Mouse (Mus musculus) ES-CJ7 (cell line): ENCODE data around the gene Chit1.

ENCODE experiments used
- DNase-seq: peaks from one replicate; pipeline ENCODE4 v3.0.0; 2011; ENCODE audit warnings: low read depth, low spot score

Gene Chit1

DNA sequence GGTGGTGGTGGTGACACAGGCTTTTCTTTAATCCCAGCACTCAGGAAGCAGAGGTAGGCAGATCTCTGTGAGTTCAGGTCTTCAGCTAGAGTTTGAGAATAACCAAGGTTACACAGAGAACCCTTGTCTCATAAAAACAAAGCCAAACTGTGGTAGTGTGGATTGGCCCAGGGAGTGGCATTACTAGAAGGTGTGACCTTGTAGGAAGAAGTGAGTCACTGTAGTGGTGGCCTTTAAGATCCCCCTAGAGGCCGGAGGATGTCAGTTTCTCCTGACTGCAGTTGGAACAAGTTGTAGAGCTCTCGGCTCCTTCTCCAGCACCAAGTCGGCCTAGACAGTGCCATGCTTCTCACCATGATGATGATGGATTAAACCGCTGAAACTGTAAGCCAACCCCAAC is at the start of gene Chit1:
Gene Chit1 (plus strand): TSS at position 264 of the 400 bp plus-strand sequence.
- peak; percentile 84 for DNase-seq

DNA sequence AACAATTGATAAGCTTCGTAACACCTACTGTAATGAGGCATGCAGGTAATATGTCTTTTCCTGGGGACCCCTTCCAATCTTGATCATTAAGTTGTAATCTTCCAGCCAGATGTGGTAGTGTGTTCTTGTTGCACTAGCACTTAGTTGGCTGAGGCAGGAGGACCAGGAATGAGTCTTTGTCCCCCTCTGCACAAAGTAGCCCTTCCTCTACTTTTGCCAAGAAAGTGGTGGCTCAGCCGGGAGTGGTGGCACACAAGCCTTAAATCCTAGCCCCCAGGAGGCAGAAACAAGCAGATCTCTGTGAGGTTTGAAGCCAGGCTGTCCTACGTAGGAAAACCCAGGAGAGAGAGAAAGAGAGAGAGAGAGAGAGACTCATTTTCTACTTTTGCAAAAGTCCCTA is 49.1 kb upstream of the Chit1 start:
- no peak for DNase-seq

- DNase-seq = no peak
Observed at GRCm38 (mm10) chr1:134062411-134063085, 48.5 kb upstream of the Chit1 start.

DNA sequence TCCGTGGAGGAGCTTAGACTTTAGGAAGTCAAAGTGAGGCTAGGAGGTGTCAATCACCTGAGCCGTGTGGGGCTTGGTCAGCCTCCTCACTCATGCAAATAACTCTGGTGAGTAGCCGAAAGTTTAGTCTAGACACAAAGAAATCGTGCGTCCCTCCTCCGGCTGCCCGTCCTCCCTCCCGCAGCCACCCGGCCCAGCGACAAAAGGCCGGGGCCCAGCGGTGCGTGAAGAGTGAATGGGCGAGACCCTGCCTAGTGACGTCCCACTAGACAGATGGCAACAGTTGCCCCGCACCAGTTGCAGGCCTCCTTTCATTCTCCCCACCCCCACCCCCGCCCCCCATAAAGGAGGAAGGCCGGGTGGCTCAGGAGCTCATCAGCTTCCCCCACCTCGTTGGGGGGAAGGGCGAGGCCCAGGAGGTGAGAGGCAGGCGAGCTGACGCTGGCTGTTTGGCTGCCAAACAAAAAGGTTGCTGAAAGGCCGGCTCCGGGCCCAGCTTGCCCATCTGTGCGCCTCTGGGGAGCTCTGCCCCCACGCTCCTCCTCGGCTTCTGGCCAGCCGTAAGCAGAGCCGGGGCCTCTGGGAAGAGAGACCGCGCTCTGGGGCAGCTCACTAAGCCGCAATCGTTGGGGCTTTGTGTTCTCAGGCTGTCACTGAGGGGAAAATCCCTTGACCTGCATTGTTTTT is 47.8 kb upstream of the Chit1 start:
- peak; percentile 88 for DNase-seq

DNA sequence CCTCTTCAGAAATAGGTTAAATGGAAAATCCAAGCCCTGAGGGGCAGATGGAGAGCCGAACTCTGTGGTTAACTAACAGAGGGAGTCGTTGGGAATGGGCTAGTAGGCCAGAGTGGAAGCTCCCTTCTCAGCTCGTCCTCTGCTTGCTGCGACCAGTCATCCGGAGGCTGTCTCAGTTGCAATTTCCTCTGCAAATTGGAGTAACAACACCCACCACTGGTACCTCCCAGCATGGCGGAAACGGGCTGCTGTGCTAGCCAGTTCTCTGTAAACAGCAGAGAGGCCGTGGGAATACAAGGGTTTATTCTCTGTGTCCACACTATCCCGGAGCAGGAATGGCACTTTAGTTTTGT is 47.3 kb upstream of the Chit1 start:
- no peak for DNase-seq

- DNase-seq = no peak
Observed at GRCm38 (mm10) chr1:134064296-134064831, 46.7 kb upstream of the Chit1 start.

GRCm38 (mm10) chr1:134065241-134065809 is 45.7 kb upstream of the Chit1 start:
- DNase-seq = no peak

GRCm38 (mm10) chr1:134066554-134066953 is 44.5 kb upstream of the Chit1 start:
- no peak for DNase-seq

GRCm38 (mm10) chr1:134067143-134067619 is 43.9 kb upstream of the Chit1 start:
- no peak for DNase-seq

- no peak for DNase-seq
Observed at GRCm38 (mm10) chr1:134070099-134070669, 40.9 kb upstream of the Chit1 start.

GRCm38 (mm10) chr1:134071411-134072018 is 39.5 kb upstream of the Chit1 start:
- DNase-seq = no peak

DNA sequence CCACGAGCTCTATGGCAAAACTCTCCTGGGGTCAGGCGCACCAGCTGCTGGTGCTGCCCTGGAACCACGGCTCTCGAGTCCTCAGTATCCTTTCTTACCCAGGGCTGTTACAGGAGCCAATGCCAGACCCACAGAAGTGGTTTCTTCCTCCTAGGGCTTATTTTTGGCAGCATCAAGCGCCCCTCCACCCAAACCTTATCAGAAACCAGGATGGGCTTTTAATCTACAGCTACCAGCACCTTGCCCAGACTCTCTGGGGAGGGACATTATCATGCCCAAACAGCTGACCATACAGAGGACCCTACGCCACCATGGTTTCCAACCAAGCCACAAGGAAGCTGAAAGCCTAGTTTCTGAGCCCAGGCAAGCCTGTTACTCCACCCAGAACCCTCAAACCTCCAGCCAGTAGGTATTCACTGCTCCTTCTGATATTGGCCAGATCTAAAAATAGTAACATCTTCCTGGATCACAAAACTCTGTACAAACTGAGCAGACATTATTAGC is 37.9 kb upstream of the Chit1 start:
- no peak for DNase-seq

- DNase-seq = no peak
Observed at GRCm38 (mm10) chr1:134073658-134074057, 37.4 kb upstream of the Chit1 start.

- DNase-seq = no peak
Observed at GRCm38 (mm10) chr1:134074184-134074583, 36.9 kb upstream of the Chit1 start.

- no peak for DNase-seq
Observed at GRCm38 (mm10) chr1:134074606-134075005, 36.4 kb upstream of the Chit1 start.

DNA sequence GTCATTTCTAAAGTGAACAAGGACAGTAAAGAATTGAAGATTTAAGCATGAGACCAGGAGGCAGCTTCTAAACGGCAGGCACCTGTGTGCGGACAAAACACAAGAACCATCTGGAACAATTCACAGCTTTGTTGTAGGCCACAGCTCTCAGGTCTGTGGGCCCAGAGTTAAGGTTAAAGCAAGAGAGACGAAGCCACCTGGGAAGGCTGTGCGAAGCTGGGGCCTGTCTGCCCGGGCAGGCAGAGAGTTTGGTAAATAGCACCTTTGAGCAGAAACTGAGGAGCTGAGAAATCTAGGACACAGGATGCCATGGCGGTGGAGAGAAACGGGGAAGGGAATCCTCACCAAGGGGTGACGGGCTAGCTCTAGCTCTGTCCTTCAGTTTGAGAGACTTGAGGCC is 35.5 kb upstream of the Chit1 start:
- no peak for DNase-seq

DNA sequence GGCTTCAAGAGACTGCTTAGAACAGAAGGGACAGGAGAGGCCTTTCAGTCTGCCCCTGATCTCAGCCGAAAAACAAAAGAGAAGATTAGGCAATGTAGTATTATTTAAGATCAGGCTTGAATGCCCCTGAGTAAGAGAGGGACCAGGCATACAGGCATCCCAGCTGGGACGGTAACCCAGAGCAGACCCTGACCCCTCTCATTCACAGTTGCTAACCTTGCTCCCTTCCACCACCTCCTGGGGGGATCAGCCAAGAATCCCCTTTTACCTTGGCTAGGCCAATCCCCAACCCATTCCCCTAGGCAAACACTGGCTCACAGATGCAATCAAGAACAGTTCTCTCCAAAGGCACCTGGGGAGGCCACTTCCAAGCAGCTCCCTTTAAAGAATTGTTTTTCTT is 34.3 kb upstream of the Chit1 start:
- DNase-seq = no peak

DNA sequence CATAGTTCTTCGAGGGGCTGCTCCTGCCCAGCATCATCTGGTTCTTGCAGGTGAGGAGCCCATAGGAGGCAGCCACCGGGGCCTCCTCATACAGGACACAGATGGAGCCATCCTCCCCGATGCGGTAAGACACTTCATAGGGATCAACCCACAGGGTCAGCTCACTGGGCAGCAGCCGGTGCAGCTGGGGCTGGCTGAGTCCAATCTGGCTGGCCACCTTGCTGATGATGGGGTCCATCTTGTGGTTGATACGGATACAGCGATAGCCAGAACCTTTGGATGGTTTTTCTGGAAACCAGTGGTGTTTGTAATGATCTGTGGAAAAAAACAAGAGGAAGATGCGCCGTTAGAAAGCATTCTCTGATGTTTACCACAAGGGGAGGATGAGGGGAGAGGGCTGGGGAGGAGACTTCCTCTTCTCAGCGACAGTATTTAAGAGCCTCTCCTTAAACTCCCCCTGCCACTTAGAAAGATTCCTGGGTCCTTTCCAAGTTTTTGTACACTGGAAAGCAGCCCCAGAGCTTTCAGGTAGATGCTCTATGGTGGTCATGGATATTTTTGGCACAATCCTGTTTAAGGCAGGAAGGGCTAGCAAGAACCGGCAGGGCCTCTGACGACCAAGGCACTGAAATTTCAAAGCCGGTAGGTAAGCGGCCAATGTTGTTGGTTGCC is 33.5 kb upstream of the Chit1 start:
- DNase-seq = no peak

DNA sequence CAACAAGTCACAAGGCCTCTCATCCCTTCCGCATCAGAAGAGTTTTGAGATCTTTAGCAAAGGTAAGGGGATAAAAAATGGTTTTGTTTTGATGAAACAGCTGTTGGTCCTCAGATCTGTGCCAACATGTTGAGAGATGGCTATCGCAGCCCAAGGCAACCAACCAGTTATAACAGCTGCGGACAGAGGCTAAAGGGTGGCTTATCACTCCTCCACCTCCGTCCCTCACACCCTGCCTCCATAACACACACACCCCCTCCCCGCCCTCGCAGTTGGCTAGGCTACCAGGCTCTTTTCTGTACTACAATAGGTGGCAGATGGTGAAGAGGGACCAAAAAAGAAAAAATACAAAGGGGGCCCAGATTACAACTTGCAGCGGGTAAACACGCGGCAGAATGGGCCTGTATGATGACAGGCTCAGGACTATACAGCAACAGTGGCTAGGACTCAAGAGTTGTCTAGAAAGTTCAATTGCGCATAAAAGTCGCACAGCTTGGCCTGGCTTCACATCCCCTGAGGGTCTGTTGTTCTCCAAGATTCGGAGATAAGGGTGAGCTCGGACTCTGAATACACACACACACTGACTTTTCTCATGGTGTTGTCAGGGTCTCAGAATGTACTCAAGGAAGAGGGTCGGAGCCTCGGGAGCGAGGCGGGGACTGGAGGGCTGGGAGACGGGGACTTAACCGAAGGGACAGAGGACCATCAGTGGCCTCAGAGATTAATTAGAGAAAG is 32.8 kb upstream of the Chit1 start:
- no peak for DNase-seq

DNA sequence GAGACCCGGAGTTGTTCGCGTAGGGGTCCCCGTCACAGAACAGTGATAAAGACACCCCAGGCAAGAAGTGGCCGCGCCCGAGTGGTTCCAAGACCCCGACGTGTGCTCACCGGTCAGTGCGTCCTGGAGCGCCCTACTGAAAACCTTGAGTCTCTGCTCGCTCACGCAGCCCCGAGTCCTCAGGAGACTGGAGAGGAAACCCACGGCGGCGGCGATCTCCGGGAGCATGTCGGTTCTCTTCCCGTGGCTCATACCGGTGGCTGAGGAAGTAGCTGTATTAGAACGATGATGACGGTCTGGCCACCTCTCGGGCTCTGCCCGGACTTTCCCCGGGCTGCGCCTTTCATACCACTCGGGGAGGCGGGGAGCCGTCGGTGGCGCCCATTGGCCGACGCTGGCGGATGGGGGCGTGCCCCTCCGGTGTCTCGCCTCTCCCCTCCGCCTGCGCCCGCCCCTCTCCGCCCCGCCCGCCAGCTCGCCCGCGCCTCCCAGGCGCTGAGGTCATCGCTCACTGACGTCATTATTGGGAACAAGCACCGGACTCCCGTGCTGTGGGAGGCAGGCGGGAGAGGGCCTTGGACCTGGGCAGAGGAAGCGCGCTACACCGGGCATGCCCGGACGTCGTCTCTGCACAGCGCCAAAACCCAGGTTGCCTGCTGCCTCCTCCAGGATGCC is 32.1 kb upstream of the Chit1 start, which contains the start of gene Btg2:
Gene Btg2 (minus strand): TSS at position 319 of the 675 bp plus-strand sequence.
- peak; percentile 96 for DNase-seq
